ENCODE assay signal across 21 mouse cellular contexts in the genomic region with DNA sequence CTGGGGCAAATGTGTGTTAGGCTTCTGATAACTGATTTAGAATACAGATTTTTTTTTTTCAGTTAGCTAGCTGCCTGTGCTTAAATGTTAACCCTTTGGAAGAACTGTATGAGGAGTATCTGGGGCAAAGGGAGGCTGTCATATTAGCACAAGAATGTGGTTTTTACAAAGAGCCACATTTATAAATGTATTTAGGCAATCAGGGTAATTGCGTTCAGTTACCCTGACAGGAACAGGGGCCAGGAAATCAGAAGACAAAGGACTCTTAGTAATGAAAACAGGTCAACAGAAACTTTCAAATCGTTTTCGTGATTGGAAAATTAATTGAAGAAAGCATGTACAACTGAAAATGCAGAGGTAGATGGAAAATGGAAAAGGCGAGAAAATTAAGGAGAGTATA. TPM values are rescaled to one million over a fixed set of nuclear protein-coding genes. Genes with fewer than 3 reads are reported as not detected.
DNase-seq lines count a peak whose midpoint lies in the region; ATAC-seq and TF ChIP-seq lines count a peak whose summit lies in the region.
"Had no signal": no experiment of that assay in that cellular context is flagged by ENCODE, and none has a peak within 500 bp of the region (broad histone marks: within the 10 kb centered on the region; RNA-seq: fewer than 3 reads in every experiment).

No protein-coding gene starts in this region.

- H3K4me2 ChIP-seq in forebrain, embryonic 13.5 days = no peak overlapping the region
- no peak overlapping the region for H3K4me2 ChIP-seq in forebrain, embryonic 15.5 days (replicated peaks)
- H3K4me2 ChIP-seq: embryonic facial prominence, embryonic 13.5 days; embryonic facial prominence, embryonic 15.5 days had no signal

- no peaks in the 10 kb centered on the region for H3K9me3 ChIP-seq in forebrain, embryonic 13.5 days (replicated peaks)
- H3K9me3 ChIP-seq in forebrain, embryonic 10.5 days = no peaks in the 10 kb centered on the region
- no peaks in the 10 kb centered on the region for H3K9me3 ChIP-seq in forebrain, embryonic 15.5 days
- H3K9me3 ChIP-seq: embryonic facial prominence, embryonic 13.5 days; embryonic facial prominence, embryonic 15.5 days had no signal

- H3K36me3 ChIP-seq in forebrain, embryonic 13.5 days (ENCODE audit: poor library complexity, severe bottlenecking) = no peaks in the 10 kb centered on the region
- no peaks in the 10 kb centered on the region for H3K36me3 ChIP-seq in forebrain, embryonic 10.5 days (replicated peaks)
- H3K36me3 ChIP-seq in forebrain, embryonic 15.5 days = no peaks in the 10 kb centered on the region
- H3K36me3 ChIP-seq in thymus, adult 2 months (ENCODE audit: control insufficient read depth, insufficient read depth, low read length) = no peaks in the 10 kb centered on the region
- H3K36me3 ChIP-seq: embryonic facial prominence, embryonic 13.5 days; embryonic facial prominence, embryonic 15.5 days had no signal

- no peak for ATAC-seq in forebrain, embryonic 13.5 days
- no peak for ATAC-seq in forebrain, embryonic 15.5 days (replicated peaks)
- ATAC-seq: activated CD4-positive, CD25-positive, alpha-beta regulatory T cell, adult 4 months; Patski had no signal

- DNase-seq in forebrain, embryonic 10.5 days (ENCODE audit: extremely low spot score, low spot score) = no peak
- DNase-seq in Muller cell, postnatal 12 days (ENCODE audit: inconsistent ontology term) = peak; percentile 59
- peak; percentile 71 for DNase-seq in retina, embryonic 14.5 days (ENCODE audit: low spot score)
- no peak for DNase-seq in embryo, embryonic 11 days
- DNase-seq in frontal cortex, postnatal 14 days (ENCODE audit: low spot score in 2 of 2) = no peak
- no peak for DNase-seq in thymus, adult 2 months
- DNase-seq: adrenal gland, adult 8-10 months; adrenal gland, postnatal 14 days; adrenal gland, postnatal 36 days; cerebellum, adult 11-12 months; cerebellum, adult 2 months; cerebellum, adult 9-10 months; cerebellum, postnatal 10 days; cerebellum, postnatal 25 days had no signal

- H3K27ac ChIP-seq in forebrain, embryonic 13.5 days = peak overlapping the region; percentile 79
- no peak overlapping the region for H3K27ac ChIP-seq in forebrain, embryonic 10.5 days
- H3K27ac ChIP-seq in forebrain, embryonic 15.5 days (replicated peaks) = peak overlapping the region; percentile 66
- H3K27ac ChIP-seq in thymus, adult 2 months (ENCODE audit: control insufficient read depth, insufficient read depth, low read length) = no peak overlapping the region
- H3K27ac ChIP-seq: embryonic facial prominence, embryonic 13.5 days; embryonic facial prominence, embryonic 15.5 days had no signal

- TF ChIP-seq CTCF in thymus, adult 2 months (IDR thresholded peaks at IDR 0.05; ENCODE audit: borderline replicate concordance, control insufficient read depth, extremely low read depth, insufficient read depth, low read length, poor library complexity) = no peak

- no peak for TF ChIP-seq POLR2A in thymus, adult 2 months (IDR thresholded peaks at IDR 0.05; ENCODE audit: control insufficient read depth, extremely low read depth, insufficient read depth, low read length, poor library complexity)

- no peaks in the 10 kb centered on the region for H3K27me3 ChIP-seq in forebrain, embryonic 13.5 days
- no peaks in the 10 kb centered on the region for H3K27me3 ChIP-seq in forebrain, embryonic 10.5 days (ENCODE audit: poor library complexity, severe bottlenecking)
- no peaks in the 10 kb centered on the region for H3K27me3 ChIP-seq in forebrain, embryonic 15.5 days
- no peaks in the 10 kb centered on the region for H3K27me3 ChIP-seq in thymus, adult 2 months (ENCODE audit: control insufficient read depth, insufficient read depth, low read length)
- H3K27me3 ChIP-seq: embryonic facial prominence, embryonic 13.5 days; embryonic facial prominence, embryonic 15.5 days; Patski had no signal

- peaks cover 34% of the 10 kb centered on the region for H3K4me1 ChIP-seq in forebrain, embryonic 13.5 days
- peaks cover 36% of the 10 kb centered on the region for H3K4me1 ChIP-seq in forebrain, embryonic 10.5 days
- H3K4me1 ChIP-seq in forebrain, embryonic 15.5 days = peaks cover 21% of the 10 kb centered on the region
- no peaks in the 10 kb centered on the region for H3K4me1 ChIP-seq in thymus, adult 2 months (replicated peaks; ENCODE audit: control insufficient read depth, insufficient read depth, low read length)
- H3K4me1 ChIP-seq: embryonic facial prominence, embryonic 15.5 days had no signal

- WGBS in forebrain, embryonic 13.5 days = 54% methylated on average over 4 of the region's 4 CpGs
- WGBS in forebrain, embryonic 10.5 days = 85% methylated on average over 4 of the region's 4 CpGs
- WGBS in forebrain, embryonic 15.5 days = 44% methylated on average over 4 of the region's 4 CpGs
- 95% methylated on average over 4 of the region's 4 CpGs for WGBS in thymus, adult 2 months

- no peak overlapping the region for H3K9ac ChIP-seq in forebrain, embryonic 13.5 days
- no peak overlapping the region for H3K9ac ChIP-seq in forebrain, embryonic 15.5 days (replicated peaks)
- H3K9ac ChIP-seq: embryonic facial prominence, embryonic 13.5 days; embryonic facial prominence, embryonic 15.5 days had no signal

- no peak overlapping the region for H3K4me3 ChIP-seq in forebrain, embryonic 13.5 days
- H3K4me3 ChIP-seq in forebrain, embryonic 10.5 days = no peak overlapping the region
- H3K4me3 ChIP-seq in forebrain, embryonic 15.5 days = no peak overlapping the region
- H3K4me3 ChIP-seq in thymus, adult 2 months (ENCODE audit: control insufficient read depth, insufficient read depth, low read length) = no peak overlapping the region
- H3K4me3 ChIP-seq: embryonic facial prominence, embryonic 13.5 days; embryonic facial prominence, embryonic 15.5 days; erythroblast, embryonic 14.5 days had no signal

RNA-seq across cellular contexts. Expression of a gene that starts 20.4 kb away (rescaled TPM):
- polyA plus RNA-seq in forebrain, embryonic 13.5 days (2015; fragmentation: Nextera tagmentation; extraction: Ambion mirVana) = 10.7 and 12.6 TPM in 2 replicates
- 3.9 and 5.5 TPM in 2 replicates for polyA plus RNA-seq in forebrain, embryonic 10.5 days (2016; fragmentation: Nextera tagmentation; extraction: Ambion mirVana)
- 12.7 and 14.6 TPM in 2 replicates for polyA plus RNA-seq in forebrain, embryonic 15.5 days (2015; fragmentation: Nextera tagmentation; extraction: Ambion mirVana)
- 0.56 and 1.2 TPM in 2 replicates for polyA plus RNA-seq in thymus, adult 2 months (2012; rRNA removed)
- polyA plus RNA-seq: activated CD4-positive, CD25-positive, alpha-beta regulatory T cell, adult 4 months; erythroblast, embryonic 14.5 days; Patski had no signal

Comparison
In these comparisons a context has a peak if more than half of its experiments do, and no peak if none do; other contexts are left out.
1. H3K27ac ChIP-seq: peak in forebrain, embryonic 13.5 days (single experiment) and forebrain, embryonic 15.5 days (single experiment); none in forebrain, embryonic 10.5 days (single experiment) and thymus, adult 2 months (single experiment).
2. DNase-seq: peak in Muller cell, postnatal 12 days (single experiment) and retina, embryonic 14.5 days (single experiment); none in forebrain, embryonic 10.5 days (single experiment), embryo, embryonic 11 days (single experiment), frontal cortex, postnatal 14 days (0 of 2) and thymus, adult 2 months (single experiment).